Mouse (Mus musculus): ENCODE data around the gene L1td1. TPM values are rescaled to one million over a fixed set of nuclear protein-coding genes. Genes with fewer than 3 reads are reported as not detected.
A peak's percentile ranks its signal among the peaks of the same experiment; 100 is the strongest.

Gene L1td1
- polyA plus RNA-seq, 1 experiment = 0.59 TPM

DNA sequence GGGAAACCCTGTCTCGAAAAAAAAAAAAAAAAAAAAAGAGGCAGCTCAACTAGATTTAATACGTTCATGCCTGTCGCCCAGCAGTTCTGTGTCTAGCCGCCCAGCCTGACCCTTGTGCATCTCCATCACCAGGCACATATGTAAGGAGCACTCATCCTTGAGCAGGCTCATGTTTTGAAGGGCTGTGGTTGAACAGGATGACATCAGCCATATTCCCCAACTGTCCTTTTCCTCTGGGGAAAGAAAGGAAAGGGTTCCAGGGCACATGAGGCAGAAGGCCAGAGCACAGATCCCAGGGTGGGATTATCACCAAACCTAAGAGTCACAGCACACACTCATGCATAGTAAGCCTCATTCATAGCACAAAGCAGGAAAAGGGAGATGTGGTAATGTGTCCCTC lies 28.6 kb upstream of the L1td1 start:
- Histone ChIP-seq H3K4me3 (ENCODE audit: control insufficient read depth, low read depth, low read length) (no peak overlapping the region), H3K27me3 (ENCODE audit: control insufficient read depth, insufficient read depth, low read length) (no peaks in the 10 kb centered on the region), H3K27ac (ENCODE audit: control insufficient read depth, insufficient read depth, low read depth, low read length) (no peak overlapping the region), H3K36me3 (ENCODE audit: control insufficient read depth, insufficient read depth, low read length) (no peaks in the 10 kb centered on the region), H3K4me1 (ENCODE audit: control insufficient read depth, insufficient read depth, low read length) (no peaks in the 10 kb centered on the region; the same call in 1 of the 2 replicates)
- TF ChIP-seq CTCF (IDR thresholded peaks at IDR 0.05; ENCODE audit: control insufficient read depth, insufficient read depth, insufficient replicate concordance, low read depth, low read length) (no peak), POLR2A (IDR thresholded peaks at IDR 0.05; ENCODE audit: control insufficient read depth, low read depth, low read length) (no peak)

DNA sequence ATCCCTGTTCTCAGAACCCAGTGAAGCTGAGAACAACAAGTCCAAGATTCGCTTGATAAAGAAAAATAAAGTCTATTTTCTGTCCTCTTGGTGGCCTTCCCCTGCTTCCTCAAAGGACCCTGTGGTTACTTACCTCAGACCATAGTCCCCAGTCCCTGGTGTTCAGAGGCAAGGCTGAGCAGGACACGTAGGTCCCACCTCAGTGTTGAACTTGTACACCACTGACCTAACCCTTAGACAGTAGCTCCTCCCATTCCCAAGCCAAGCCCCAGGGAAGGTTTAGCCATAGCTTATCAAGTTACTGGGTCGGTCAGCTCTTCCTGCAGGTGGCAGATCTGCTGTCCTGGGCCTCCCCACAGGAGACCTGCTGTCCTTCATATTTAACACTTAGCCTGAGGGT lies 27.6 kb upstream of the L1td1 start:
- Histone ChIP-seq H3K4me1 (ENCODE audit: control insufficient read depth, insufficient read depth, low read length) (no peaks in the 10 kb centered on the region), H3K27ac (ENCODE audit: control insufficient read depth, insufficient read depth, low read depth, low read length) (no peak overlapping the region), H3K36me3 (ENCODE audit: control insufficient read depth, insufficient read depth, low read length) (no peaks in the 10 kb centered on the region), H3K27me3 (ENCODE audit: control insufficient read depth, insufficient read depth, low read length) (no peaks in the 10 kb centered on the region), H3K4me3 (ENCODE audit: control insufficient read depth, low read depth, low read length) (no peak overlapping the region)
- TF ChIP-seq POLR2A (IDR thresholded peaks at IDR 0.05; ENCODE audit: control insufficient read depth, low read depth, low read length) (no peak), CTCF (IDR thresholded peaks at IDR 0.05; ENCODE audit: control insufficient read depth, insufficient read depth, insufficient replicate concordance, low read depth, low read length) (no peak)

DNA sequence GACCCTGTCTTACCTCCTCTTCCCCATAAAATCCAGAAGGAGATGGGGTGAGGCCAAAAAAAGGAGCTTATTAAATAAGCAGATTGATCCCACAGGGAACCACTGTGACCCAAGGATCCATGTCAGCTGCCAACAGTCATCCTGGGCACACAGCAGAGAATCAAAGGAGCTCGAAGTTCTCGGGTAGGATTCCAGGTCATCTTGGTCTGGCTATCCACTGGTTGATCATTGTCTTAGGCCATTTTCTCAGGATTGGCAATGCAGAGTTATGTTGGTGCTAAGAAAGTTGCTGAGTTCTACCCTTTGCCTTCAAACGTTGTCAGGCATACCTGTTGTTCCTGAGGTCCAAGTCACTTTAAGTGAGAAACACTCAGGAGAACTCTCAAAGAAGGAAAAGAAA lies 26.4 kb upstream of the L1td1 start:
- H3K4me1 ChIP-seq (ENCODE audit: control insufficient read depth, insufficient read depth, low read length) = no peaks in the 10 kb centered on the region
- TF ChIP-seq POLR2A (IDR thresholded peaks at IDR 0.05; ENCODE audit: control insufficient read depth, low read depth, low read length) (no peak), CTCF (IDR thresholded peaks at IDR 0.05; ENCODE audit: control insufficient read depth, insufficient read depth, insufficient replicate concordance, low read depth, low read length) (no peak)
- no peaks in the 10 kb centered on the region for H3K27me3 ChIP-seq (ENCODE audit: control insufficient read depth, insufficient read depth, low read length)
- no peak overlapping the region for H3K27ac ChIP-seq (ENCODE audit: control insufficient read depth, insufficient read depth, low read depth, low read length)
- no peaks in the 10 kb centered on the region for H3K36me3 ChIP-seq (ENCODE audit: control insufficient read depth, insufficient read depth, low read length)
- H3K4me3 ChIP-seq (ENCODE audit: control insufficient read depth, low read depth, low read length) = no peak overlapping the region

DNA sequence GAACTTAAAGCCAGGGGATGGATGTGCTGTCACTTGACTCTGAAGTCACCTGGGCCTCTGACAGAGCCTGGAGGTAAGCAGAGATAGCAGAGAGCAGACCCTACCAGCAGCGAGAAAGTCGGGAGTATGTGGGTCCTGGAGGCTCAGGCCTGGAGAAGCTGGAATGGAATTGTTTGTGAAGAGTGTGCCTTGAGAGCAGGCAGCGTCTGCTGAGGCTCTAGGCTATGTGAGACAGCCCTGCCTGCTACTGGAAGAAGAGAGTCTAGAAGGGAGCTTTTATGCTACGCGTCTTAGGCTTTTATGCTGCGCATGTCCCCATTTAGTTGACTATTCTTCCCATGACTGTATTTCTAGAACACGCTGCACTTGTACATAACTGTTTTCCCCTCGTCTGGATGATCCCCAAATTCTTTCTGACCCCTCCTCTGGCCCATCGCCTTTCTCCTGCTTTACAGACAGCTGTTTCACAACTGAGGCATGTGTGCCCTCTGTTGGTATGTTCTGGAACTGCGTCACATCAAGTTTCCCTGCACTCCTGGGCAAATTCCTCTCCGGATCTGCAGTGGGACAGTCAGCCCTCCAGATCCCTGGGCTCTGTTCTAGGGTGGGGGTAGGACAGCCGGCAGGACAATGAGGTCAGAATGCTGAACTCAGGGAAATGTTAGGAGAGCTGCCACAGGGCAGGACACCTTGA lies 24.2 kb upstream of the L1td1 start:
- Histone ChIP-seq H3K36me3 (ENCODE audit: control insufficient read depth, insufficient read depth, low read length) (no peaks in the 10 kb centered on the region), H3K27me3 (ENCODE audit: control insufficient read depth, insufficient read depth, low read length) (no peaks in the 10 kb centered on the region), H3K27ac (ENCODE audit: control insufficient read depth, insufficient read depth, low read depth, low read length) (no peak overlapping the region), H3K4me3 (ENCODE audit: control insufficient read depth, low read depth, low read length) (no peak overlapping the region), H3K4me1 (ENCODE audit: control insufficient read depth, insufficient read depth, low read length) (no peaks in the 10 kb centered on the region)
- peak; percentile 71 for TF ChIP-seq CTCF (IDR thresholded peaks at IDR 0.05; ENCODE audit: control insufficient read depth, insufficient read depth, insufficient replicate concordance, low read depth, low read length)
- TF ChIP-seq POLR2A (IDR thresholded peaks at IDR 0.05; ENCODE audit: control insufficient read depth, low read depth, low read length) = no peak

DNA sequence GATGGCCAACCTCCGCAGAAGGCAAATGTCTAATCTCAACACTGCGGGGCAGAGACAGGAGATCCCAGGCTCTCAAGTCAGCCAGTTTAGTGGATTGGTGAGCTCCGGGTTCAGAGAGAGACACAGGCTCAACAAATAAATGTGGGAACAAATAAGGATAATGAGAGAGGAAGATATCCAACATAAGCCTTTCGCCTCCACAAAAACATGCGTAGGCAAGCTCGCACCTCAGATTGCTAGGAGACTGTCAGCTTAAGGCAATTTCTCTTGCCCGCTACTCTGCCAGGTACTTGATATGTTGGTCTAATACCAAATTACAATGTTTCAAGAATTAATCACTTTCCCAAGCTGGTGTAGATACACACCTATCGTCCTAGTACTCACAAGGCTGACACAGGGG lies 15.6 kb upstream of the L1td1 start:
- H3K4me1 ChIP-seq (ENCODE audit: control insufficient read depth, insufficient read depth, low read length) = no peaks in the 10 kb centered on the region
- H3K4me3 ChIP-seq (ENCODE audit: control insufficient read depth, low read depth, low read length) = peak overlapping the region; percentile 75
- TF ChIP-seq POLR2A (IDR thresholded peaks at IDR 0.05; ENCODE audit: control insufficient read depth, low read depth, low read length) = no peak
- TF ChIP-seq CTCF (IDR thresholded peaks at IDR 0.05; ENCODE audit: control insufficient read depth, insufficient read depth, insufficient replicate concordance, low read depth, low read length) = no peak

GRCm38 (mm10) chr4:98717735-98718546 lies 8.6 kb upstream of the L1td1 start:
- Histone ChIP-seq H3K27ac (ENCODE audit: control insufficient read depth, insufficient read depth, low read depth, low read length) (no peak overlapping the region), H3K4me1 (ENCODE audit: control insufficient read depth, insufficient read depth, low read length) (no peaks in the 10 kb centered on the region), H3K36me3 (ENCODE audit: control insufficient read depth, insufficient read depth, low read length) (no peaks in the 10 kb centered on the region), H3K27me3 (ENCODE audit: control insufficient read depth, insufficient read depth, low read length) (no peaks in the 10 kb centered on the region), H3K4me3 (ENCODE audit: control insufficient read depth, low read depth, low read length) (no peak overlapping the region)
- TF ChIP-seq CTCF (IDR thresholded peaks at IDR 0.05; ENCODE audit: control insufficient read depth, insufficient read depth, insufficient replicate concordance, low read depth, low read length) = no peak
- TF ChIP-seq POLR2A (IDR thresholded peaks at IDR 0.05; ENCODE audit: control insufficient read depth, low read depth, low read length) = no peak

More for the DNA sequence above, 15.6 kb upstream of the L1td1 start:
- H3K27me3 ChIP-seq (ENCODE audit: control insufficient read depth, insufficient read depth, low read length) = no peaks in the 10 kb centered on the region
- H3K27ac ChIP-seq (ENCODE audit: control insufficient read depth, insufficient read depth, low read depth, low read length) = no peak overlapping the region
- H3K36me3 ChIP-seq (ENCODE audit: control insufficient read depth, insufficient read depth, low read length) = no peaks in the 10 kb centered on the region

GRCm38 (mm10) chr4:98718547-98718917 lies 8.0 kb upstream of the L1td1 start:
- Histone ChIP-seq H3K27me3 (ENCODE audit: control insufficient read depth, insufficient read depth, low read length) (no peaks in the 10 kb centered on the region), H3K36me3 (ENCODE audit: control insufficient read depth, insufficient read depth, low read length) (no peaks in the 10 kb centered on the region), H3K4me1 (ENCODE audit: control insufficient read depth, insufficient read depth, low read length) (no peaks in the 10 kb centered on the region), H3K27ac (ENCODE audit: control insufficient read depth, insufficient read depth, low read depth, low read length) (no peak overlapping the region), H3K4me3 (ENCODE audit: control insufficient read depth, low read depth, low read length) (no peak overlapping the region)
- TF ChIP-seq POLR2A (IDR thresholded peaks at IDR 0.05; ENCODE audit: control insufficient read depth, low read depth, low read length) (no peak), CTCF (IDR thresholded peaks at IDR 0.05; ENCODE audit: control insufficient read depth, insufficient read depth, insufficient replicate concordance, low read depth, low read length) (no peak)

Data from testis, adult 2 months (tissue).